Mouse (Mus musculus) CD8-positive naive resting alpha-beta T cell, adult 2 months (primary cell): ENCODE results near the gene Ssh2.
"Not testable (repeated sequence)": the region's sequence is repeated elsewhere in the genome, so short reads cannot be mapped to it uniquely, and the experiment has no call there.

Experiments
- DNase-seq, 2 experiments: peaks; one replicate each; pipeline ENCODE4 v3.0.0; 2022; ENCODE audit warnings: low read depth in 2 of 2, low spot score in 2 of 2

Gene Ssh2

DNA sequence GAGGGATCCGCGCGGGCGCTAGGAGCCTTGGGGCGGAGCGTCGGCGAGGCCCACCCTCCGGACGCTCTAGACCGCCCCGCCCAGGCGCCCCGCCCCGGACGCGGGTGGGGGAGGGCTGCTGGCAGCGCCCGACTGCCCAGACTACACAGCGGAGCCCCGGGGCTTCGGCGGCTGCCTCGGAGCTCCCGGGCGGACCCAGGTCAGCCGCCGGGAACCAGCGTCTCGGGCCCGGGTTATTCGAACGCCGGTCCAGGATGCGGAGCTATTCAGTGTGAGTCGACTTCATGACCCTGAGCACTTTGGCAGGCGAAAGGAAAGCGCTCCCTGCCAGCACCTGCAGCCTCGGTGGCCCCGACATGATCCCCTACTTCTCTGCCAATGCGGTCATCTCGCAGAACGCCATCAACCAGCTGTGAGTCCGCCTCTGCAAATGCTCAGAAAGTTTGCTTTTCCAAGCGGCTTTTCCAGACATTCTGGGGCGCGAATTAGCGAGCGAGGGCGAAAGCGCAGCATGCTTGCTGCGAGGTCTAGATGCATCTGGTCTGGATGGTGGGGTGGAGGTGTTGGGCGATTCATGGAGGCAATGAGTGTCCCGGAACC lies 132.2 kb downstream of the Ssh2 start:
- DNase-seq: peak; percentile 88 to 95

DNA sequence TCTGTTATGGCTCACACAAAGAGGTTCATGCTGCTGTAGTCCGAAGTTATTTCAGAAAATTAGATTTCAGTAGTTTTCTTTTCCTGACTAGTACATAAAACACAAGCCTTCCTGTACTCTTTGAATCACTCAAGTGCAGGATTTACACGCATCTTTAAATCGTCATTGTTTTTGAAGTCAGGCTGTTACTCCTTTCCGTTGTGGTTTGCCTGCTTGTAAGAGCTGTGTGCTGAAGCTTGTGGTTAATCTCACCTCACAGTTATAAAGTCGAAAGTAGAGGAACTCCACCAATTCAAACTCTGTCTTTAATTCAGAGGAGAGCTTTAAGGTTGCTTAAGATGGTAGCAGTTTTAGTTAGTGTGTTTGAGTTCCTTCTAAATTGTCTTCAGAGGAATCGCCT lies 132.9 kb downstream of the Ssh2 start:
- peak; percentile 54 to 71 for DNase-seq

DNA sequence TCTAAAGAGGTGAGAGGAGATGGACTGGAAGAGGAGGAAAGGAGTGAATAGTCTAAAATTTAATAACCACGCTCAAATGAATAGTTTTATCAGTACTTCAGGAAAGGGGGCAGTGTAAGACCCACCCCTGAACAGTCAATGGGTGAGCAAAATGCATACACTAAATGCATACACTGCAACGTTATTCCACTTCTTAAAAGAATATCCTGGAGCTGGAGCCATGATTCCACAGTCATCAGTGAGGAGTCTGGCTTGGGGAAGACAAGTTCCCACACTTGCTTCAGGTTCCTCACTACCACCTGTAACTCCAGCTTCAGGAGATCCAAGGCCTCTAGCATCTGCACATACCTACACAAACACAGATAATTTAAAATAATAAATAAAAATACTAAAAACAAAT lies 133.6 kb downstream of the Ssh2 start:
- DNase-seq: no peak

- no peak for DNase-seq
Observed at GRCm38 (mm10) chr11:77355055-77355454, 139.0 kb downstream of the Ssh2 start.

- DNase-seq: no peak
Observed at GRCm38 (mm10) chr11:77357839-77358238, 141.8 kb downstream of the Ssh2 start.

DNA sequence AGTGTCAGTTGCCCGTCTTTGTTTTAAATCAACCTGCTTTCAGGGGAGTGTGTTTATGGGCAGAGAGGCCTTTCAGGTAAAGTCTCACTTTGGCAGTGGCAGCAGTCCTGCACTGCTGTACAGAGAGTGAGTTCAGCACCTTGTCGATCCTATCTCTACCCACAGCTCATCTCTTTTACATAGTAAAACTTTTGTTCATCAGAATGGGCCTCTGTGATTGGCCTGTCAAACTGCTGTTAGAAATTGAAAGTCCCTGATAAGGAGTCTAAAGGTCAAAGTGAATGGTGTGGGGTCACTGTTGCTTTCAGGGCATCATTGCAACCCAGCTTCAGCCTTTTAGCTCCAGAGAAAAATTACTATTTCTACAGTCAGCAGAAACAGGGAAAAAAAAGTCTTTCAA lies 147.4 kb downstream of the Ssh2 start:
- no peak for DNase-seq

DNA sequence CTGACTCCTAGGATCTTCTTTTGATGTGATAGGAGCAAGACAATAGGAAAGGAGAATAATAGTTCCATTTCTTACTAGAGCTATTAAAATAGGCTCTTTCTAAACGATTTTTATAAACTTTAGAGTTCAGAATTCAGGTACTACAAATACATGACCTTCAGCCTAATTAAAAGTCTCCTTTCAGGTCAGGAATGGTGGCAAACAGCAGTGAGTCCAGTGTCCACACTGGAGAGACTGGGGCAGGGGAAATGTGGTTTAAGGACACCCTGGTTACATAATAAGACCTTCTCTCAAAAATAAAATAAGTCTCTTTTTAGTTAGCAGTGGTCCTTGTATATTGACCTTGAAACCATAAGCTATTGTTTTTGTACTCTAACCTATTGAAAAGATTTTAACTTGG lies 148.3 kb downstream of the Ssh2 start:
- no peak for DNase-seq

- no peak for DNase-seq
Observed at GRCm38 (mm10) chr11:77365706-77366386, 149.8 kb downstream of the Ssh2 start.

- no peak for DNase-seq
Observed at GRCm38 (mm10) chr11:77367541-77368270, 151.6 kb downstream of the Ssh2 start.

GRCm38 (mm10) chr11:77369188-77369840 lies 153.2 kb downstream of the Ssh2 start:
- DNase-seq: no peak

DNA sequence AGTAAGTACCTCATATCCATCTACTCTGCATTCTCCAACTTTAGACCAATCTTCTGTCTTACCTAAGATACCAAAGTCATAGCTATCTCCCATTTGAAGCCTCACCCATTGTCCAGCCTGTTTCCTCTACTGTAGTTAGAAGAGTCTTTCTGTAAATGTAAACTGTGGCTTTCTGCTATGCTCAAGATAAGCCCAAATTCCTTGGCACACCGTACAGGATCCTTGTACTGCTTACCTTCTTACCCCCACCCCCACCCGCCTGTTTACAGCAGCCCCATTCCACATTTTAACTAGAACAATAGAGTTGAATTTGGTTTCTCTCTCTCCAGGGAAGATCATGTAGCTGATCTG lies 153.7 kb downstream of the Ssh2 start:
- no peak for DNase-seq

DNA sequence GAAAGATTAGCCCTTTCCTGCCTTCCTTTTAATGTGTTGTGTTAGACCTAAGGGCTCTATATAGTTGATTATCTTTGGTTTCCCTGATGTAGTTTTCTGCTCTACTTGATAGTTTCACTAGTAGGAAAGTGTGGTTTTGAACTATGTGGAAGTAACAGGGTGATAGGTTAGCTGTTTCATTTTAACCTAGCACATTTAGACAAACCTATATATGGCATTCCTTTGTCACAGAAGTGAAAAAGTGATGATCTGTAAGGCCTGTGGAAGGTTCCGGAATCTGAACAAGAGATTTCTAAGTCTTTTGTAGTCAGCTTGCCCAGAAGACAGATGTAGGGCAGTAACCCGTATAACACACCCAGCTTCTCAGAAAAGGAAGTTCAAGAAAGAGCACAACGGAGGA lies 155.0 kb downstream of the Ssh2 start:
- DNase-seq: peak; percentile 28 to 37

GRCm38 (mm10) chr11:77371696-77372095 lies 155.6 kb downstream of the Ssh2 start:
- no peak for DNase-seq

GRCm38 (mm10) chr11:77372196-77372904 lies 156.3 kb downstream of the Ssh2 start:
- DNase-seq: peak; percentile 42 to 65

DNA sequence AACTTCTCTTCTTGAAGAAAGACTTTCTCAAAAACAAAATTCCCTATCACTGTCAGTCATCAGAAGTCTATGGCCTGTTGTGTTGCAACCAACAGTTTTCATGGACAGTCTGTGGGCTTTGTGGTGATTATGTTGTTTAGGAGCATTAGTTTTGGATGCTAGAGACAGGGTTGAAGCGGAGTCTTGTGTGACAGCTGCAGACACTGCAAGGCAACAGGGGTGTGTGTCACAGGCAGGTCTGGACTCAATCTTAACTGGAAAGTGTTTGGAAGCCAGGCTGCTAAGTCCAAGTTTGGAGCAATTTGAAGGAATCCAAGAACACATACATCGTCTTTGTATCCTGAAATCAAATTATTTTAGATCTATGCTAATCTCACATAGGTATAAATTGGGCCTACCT lies 162.5 kb downstream of the Ssh2 start:
- no peak for DNase-seq

DNA sequence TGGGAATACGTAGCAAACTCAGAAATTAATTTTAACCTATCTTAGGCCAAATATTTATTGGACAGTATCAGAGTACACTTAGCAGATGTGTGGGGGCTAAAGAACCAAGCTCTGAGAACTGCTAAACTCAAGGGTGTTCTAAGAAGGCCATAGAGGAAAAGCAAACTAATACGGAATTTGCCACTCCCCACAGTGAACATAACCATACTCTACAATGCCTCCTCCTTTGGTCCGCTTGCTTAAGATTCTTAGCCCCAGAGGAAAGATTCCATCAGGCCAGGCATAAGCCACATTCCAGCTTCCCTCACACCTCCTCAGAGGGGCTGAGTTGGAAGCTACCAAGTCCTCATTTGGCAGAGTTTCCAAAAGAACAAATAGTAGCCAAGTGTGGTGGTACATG lies 165.1 kb downstream of the Ssh2 start:
- no peak for DNase-seq

GRCm38 (mm10) chr11:77384151-77384550 lies 168.1 kb downstream of the Ssh2 start:
- DNase-seq: no peak

GRCm38 (mm10) chr11:77385706-77386690 lies 169.9 kb downstream of the Ssh2 start:
- peak; percentile 77 to 82 for DNase-seq

DNA sequence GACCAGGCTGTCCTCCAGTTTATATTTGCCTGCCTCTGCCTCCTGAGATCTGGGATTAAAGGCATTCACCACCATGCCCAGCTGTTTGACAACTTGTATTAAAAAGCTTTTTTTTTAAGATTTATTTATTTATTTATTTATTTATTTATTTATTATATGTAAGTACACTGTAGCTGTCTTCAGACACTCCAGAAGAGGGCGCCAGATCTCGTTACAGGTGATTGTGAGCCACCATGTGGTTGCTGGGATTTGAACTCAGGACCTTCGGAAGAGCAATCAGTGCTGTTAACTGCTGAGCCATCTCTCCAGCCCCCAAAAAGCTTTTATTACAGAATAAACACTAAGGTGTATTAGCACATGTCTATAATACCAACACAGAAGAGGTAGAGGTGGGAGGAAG lies 172.1 kb downstream of the Ssh2 start:
- DNase-seq: not testable (repeated sequence)

- DNase-seq: no peak
Observed at GRCm38 (mm10) chr11:77395539-77395938, 179.5 kb downstream of the Ssh2 start.
